Mouse (Mus musculus): ENCODE measurements around the gene BC051665. TPM values are rescaled to one million over a fixed set of nuclear protein-coding genes. Genes with fewer than 3 reads are reported as not detected.

The BC051665 gene
- polyA plus RNA-seq, 1 experiment = not detected

DNA sequence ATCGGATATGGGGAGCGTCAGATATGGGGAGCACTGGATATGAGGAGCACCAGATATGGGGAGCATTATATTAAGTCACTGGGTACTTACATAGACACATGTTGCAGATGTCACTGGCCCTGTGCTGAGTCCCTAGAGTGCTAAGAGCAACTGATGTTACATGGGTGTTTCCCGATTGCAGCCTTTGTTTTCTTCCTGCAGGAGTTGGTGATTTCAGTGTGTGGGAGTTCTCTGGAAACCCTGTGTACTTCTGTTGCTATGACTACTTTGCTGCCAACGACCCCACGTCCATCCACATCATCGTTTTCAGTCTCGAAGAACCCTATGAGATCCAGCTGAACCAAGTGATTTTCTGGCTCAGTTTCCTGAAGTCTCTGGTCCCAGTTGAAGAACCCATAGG lies 35.2 kb downstream of the BC051665 start:
- TF ChIP-seq POLR2A (IDR thresholded peaks at IDR 0.05; ENCODE audit: borderline replicate concordance, control insufficient read depth, low read depth, low read length) (no peak), CTCF (IDR thresholded peaks at IDR 0.05; ENCODE audit: control insufficient read depth, insufficient read depth, low read length) (no peak)
- WGBS = 87% methylated on average over 7 of the region's 7 CpGs
- Histone ChIP-seq H3K27ac (ENCODE audit: control insufficient read depth, insufficient read depth, low read depth, low read length, poor library complexity) (no peak overlapping the region), H3K4me3 (replicated peaks; ENCODE audit: control insufficient read depth, low read depth, low read length) (no peak overlapping the region), H3K4me1 (ENCODE audit: control insufficient read depth, insufficient read depth, low read length) (no peaks in the 10 kb centered on the region)

GRCm38 (mm10) chr13:60748556-60748955 lies 37.6 kb downstream of the BC051665 start:
- peaks cover 5% of the 10 kb centered on the region for H3K4me1 ChIP-seq (ENCODE audit: control insufficient read depth, insufficient read depth, low read length)
- H3K4me3 ChIP-seq (replicated peaks; ENCODE audit: control insufficient read depth, low read depth, low read length) = no peak overlapping the region
- no peak overlapping the region for H3K27ac ChIP-seq (ENCODE audit: control insufficient read depth, insufficient read depth, low read depth, low read length, poor library complexity)
- 82% methylated on average over 2 of the region's 2 CpGs for WGBS
- no peak for TF ChIP-seq CTCF (IDR thresholded peaks at IDR 0.05; ENCODE audit: control insufficient read depth, insufficient read depth, low read length)

GRCm38 (mm10) chr13:60747201-60747600 lies 39.0 kb downstream of the BC051665 start:
- WGBS = 81% methylated on average over 1 of the region's 1 CpGs
- no peak for TF ChIP-seq POLR2A (IDR thresholded peaks at IDR 0.05; ENCODE audit: borderline replicate concordance, control insufficient read depth, low read depth, low read length)
- no peak for TF ChIP-seq CTCF (IDR thresholded peaks at IDR 0.05; ENCODE audit: control insufficient read depth, insufficient read depth, low read length)
- Histone ChIP-seq H3K4me3 (replicated peaks; ENCODE audit: control insufficient read depth, low read depth, low read length) (no peak overlapping the region), H3K27ac (ENCODE audit: control insufficient read depth, insufficient read depth, low read depth, low read length, poor library complexity) (no peak overlapping the region), H3K4me1 (ENCODE audit: control insufficient read depth, insufficient read depth, low read length) (peaks cover 5% of the 10 kb centered on the region)

GRCm38 (mm10) chr13:60746271-60746670 lies 39.9 kb downstream of the BC051665 start:
- WGBS = 33% methylated on average over 1 of the region's 1 CpGs
- Histone ChIP-seq H3K4me1 (ENCODE audit: control insufficient read depth, insufficient read depth, low read length) (peaks cover 5% of the 10 kb centered on the region), H3K4me3 (replicated peaks; ENCODE audit: control insufficient read depth, low read depth, low read length) (no peak overlapping the region), H3K27ac (ENCODE audit: control insufficient read depth, insufficient read depth, low read depth, low read length, poor library complexity) (no peak overlapping the region)
- TF ChIP-seq CTCF (IDR thresholded peaks at IDR 0.05; ENCODE audit: control insufficient read depth, insufficient read depth, low read length) = no peak
- no peak for TF ChIP-seq POLR2A (IDR thresholded peaks at IDR 0.05; ENCODE audit: borderline replicate concordance, control insufficient read depth, low read depth, low read length)

DNA sequence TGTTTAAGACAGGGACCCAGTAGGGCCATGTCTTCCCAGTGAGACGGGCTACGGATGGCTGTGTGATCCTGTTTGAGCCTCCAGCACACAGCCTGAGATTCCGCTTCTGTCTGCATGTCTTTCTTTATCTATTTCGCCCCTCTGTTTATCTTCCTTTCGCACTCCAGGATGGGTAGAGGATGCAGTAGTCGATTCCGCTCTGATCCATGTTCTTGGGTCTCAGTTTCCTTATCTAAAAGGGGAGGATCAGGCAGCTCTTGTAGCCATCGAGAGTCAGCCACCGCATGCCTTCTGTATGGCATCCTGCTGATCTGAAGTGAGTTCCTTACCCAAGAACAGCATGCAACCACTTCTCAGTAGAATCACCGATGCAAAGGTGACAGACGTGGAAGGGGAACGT lies 40.8 kb downstream of the BC051665 start:
- Histone ChIP-seq H3K4me3 (replicated peaks; ENCODE audit: control insufficient read depth, low read depth, low read length) (no peak overlapping the region), H3K27ac (ENCODE audit: control insufficient read depth, insufficient read depth, low read depth, low read length, poor library complexity) (no peak overlapping the region), H3K4me1 (ENCODE audit: control insufficient read depth, insufficient read depth, low read length) (peaks cover 5% of the 10 kb centered on the region)
- TF ChIP-seq POLR2A (IDR thresholded peaks at IDR 0.05; ENCODE audit: borderline replicate concordance, control insufficient read depth, low read depth, low read length) = no peak
- no peak for TF ChIP-seq CTCF (IDR thresholded peaks at IDR 0.05; ENCODE audit: control insufficient read depth, insufficient read depth, low read length)
- 83% methylated on average over 12 of the region's 12 CpGs for WGBS

GRCm38 (mm10) chr13:60744736-60745135 lies 41.4 kb downstream of the BC051665 start:
- peaks cover 5% of the 10 kb centered on the region for H3K4me1 ChIP-seq (ENCODE audit: control insufficient read depth, insufficient read depth, low read length)
- WGBS = 66% methylated on average over 3 of the region's 3 CpGs
- no peak overlapping the region for H3K27ac ChIP-seq (ENCODE audit: control insufficient read depth, insufficient read depth, low read depth, low read length, poor library complexity)
- no peak overlapping the region for H3K4me3 ChIP-seq (replicated peaks; ENCODE audit: control insufficient read depth, low read depth, low read length)
- no peak for TF ChIP-seq CTCF (IDR thresholded peaks at IDR 0.05; ENCODE audit: control insufficient read depth, insufficient read depth, low read length)
- no peak for TF ChIP-seq POLR2A (IDR thresholded peaks at IDR 0.05; ENCODE audit: borderline replicate concordance, control insufficient read depth, low read depth, low read length)

GRCm38 (mm10) chr13:60744078-60744460 lies 42.1 kb downstream of the BC051665 start:
- no peak overlapping the region for H3K4me3 ChIP-seq (replicated peaks; ENCODE audit: control insufficient read depth, low read depth, low read length)
- 21% methylated on average over 7 of the region's 7 CpGs for WGBS
- H3K27ac ChIP-seq (ENCODE audit: control insufficient read depth, insufficient read depth, low read depth, low read length, poor library complexity) = no peak overlapping the region

GRCm38 (mm10) chr13:60743381-60744077 lies 42.6 kb downstream of the BC051665 start:
- Histone ChIP-seq H3K4me1 (ENCODE audit: control insufficient read depth, insufficient read depth, low read length) (peaks cover 5% of the 10 kb centered on the region), H3K27ac (ENCODE audit: control insufficient read depth, insufficient read depth, low read depth, low read length, poor library complexity) (peak overlapping the region; percentile 47), H3K4me3 (replicated peaks; ENCODE audit: control insufficient read depth, low read depth, low read length) (no peak overlapping the region)
- WGBS = 33% methylated on average over 13 of the region's 13 CpGs
- TF ChIP-seq CTCF (IDR thresholded peaks at IDR 0.05; ENCODE audit: control insufficient read depth, insufficient read depth, low read length) = no peak
- TF ChIP-seq POLR2A (IDR thresholded peaks at IDR 0.05; ENCODE audit: borderline replicate concordance, control insufficient read depth, low read depth, low read length) = no peak

More at GRCm38 (mm10) chr13:60744078-60744460, 42.1 kb downstream of the BC051665 start:
- TF ChIP-seq CTCF (IDR thresholded peaks at IDR 0.05; ENCODE audit: control insufficient read depth, insufficient read depth, low read length) (peak; percentile 90), POLR2A (IDR thresholded peaks at IDR 0.05; ENCODE audit: borderline replicate concordance, control insufficient read depth, low read depth, low read length) (no peak)
- peaks cover 5% of the 10 kb centered on the region for H3K4me1 ChIP-seq (ENCODE audit: control insufficient read depth, insufficient read depth, low read length)

- Histone ChIP-seq H3K4me1 (ENCODE audit: control insufficient read depth, insufficient read depth, low read length) (peaks cover 5% of the 10 kb centered on the region), H3K4me3 (replicated peaks; ENCODE audit: control insufficient read depth, low read depth, low read length) (no peak overlapping the region), H3K27ac (ENCODE audit: control insufficient read depth, insufficient read depth, low read depth, low read length, poor library complexity) (no peak overlapping the region)
- TF ChIP-seq CTCF (IDR thresholded peaks at IDR 0.05; ENCODE audit: control insufficient read depth, insufficient read depth, low read length) (no peak), POLR2A (IDR thresholded peaks at IDR 0.05; ENCODE audit: borderline replicate concordance, control insufficient read depth, low read depth, low read length) (no peak)
- 52% methylated on average over 3 of the region's 3 CpGs for WGBS
These were observed 43.6 kb downstream of the BC051665 start for GRCm38 (mm10) chr13:60742611-60743010.
